Mouse (Mus musculus): ENCODE results near the gene Rarb. TPM values are rescaled to one million over a fixed set of nuclear protein-coding genes. Genes with fewer than 3 reads are reported as not detected.

Gene Rarb
- polyA plus RNA-seq, 1 experiment from 2014 or later = 61.2 TPM

DNA sequence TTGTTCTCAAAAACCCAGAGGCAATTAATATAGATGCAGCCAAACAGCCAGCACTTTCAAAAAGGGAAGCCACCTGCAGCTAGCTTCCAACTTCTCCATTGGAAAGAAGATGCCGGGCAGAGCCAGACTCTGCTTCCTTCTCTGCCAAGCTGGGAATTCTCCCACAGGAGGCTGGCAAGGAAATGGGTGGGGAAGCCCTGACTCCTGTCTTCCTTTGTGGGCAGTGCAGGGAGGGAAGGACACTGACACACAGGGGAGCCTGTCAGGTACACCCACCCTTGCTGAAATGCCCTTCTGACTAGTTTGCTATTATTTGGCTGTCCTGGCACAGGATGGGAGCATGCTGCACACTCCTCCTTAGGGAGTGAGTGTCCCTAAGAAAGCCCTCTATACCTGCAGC lies 241.9 kb downstream of the Rarb start:
- no peak overlapping the region for H3K27ac ChIP-seq (ENCODE audit: low read depth, low read length)
- WGBS = 25% methylated on average over 1 of the region's 1 CpGs
- ATAC-seq (ENCODE audit: insufficient read depth, low FRiP score, low TSS enrichment) (no peak), DNase-seq (ENCODE audit: low spot score) (no peak)
- no peak overlapping the region for H3K4me2 ChIP-seq (ENCODE audit: low read depth)
- H3K27me3 ChIP-seq (ENCODE audit: control insufficient read depth, insufficient read depth, low read length) = no peaks in the 10 kb centered on the region
- no peak overlapping the region for H3K4me3 ChIP-seq (ENCODE audit: low read depth, low read length)
- no peaks in the 10 kb centered on the region for H3K36me3 ChIP-seq (ENCODE audit: control insufficient read depth, insufficient read depth, low read length)
- H3K9ac ChIP-seq (ENCODE audit: low read length) = no peak overlapping the region
- H3K4me1 ChIP-seq (ENCODE audit: control insufficient read depth, insufficient read depth, low read length) = peaks cover 10% of the 10 kb centered on the region; the same call in 1 of the 2 replicates
- no peaks in the 10 kb centered on the region for H3K9me3 ChIP-seq (ENCODE audit: control insufficient read depth, low read length)

DNA sequence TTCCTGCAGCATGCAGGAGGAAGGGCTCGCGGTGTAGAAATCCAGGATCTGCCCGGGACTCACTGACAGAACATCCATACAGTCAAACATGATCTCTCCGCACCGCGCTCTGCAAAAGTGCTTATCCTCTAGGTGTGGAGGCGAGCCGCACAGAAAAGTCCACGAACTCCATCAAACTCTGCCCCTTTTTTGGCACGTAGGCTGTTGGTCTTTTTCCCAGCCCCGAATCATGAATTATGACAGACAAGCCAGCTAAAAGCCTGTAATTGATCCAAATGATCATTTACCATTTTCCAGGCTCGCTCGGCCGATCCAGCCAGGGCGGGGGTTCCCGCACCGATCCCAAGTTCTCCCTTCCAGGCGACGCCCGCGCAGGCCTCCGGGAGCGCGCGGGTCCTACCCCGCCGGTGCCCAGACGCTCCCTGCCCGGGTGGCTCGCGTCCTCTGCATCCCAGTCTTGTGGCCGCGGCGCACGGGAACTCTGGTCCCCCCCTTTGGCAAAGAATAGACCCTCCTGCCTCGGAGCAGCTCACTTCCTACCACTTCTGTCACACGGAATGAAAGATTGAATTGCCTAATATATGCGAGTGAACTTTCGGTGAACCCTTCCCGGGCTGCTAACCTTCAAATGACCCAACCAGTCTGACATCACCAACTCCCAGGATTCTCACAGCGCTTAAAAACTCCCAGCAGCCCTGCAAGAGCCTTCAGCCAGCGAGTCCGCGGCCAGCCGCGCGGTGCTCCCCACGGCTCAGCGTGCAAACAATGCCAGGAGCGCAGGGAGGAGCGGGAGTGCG lies 243.8 kb downstream of the Rarb start:
- under 1% methylated on average over 52 of the region's 52 CpGs for WGBS
- Histone ChIP-seq H3K27ac (ENCODE audit: low read depth, low read length) (peak overlapping the region; percentile 79), H3K9ac (ENCODE audit: low read length) (peak overlapping the region; percentile 50), H3K4me3 (ENCODE audit: low read depth, low read length) (peak overlapping the region; percentile 49), H3K36me3 (ENCODE audit: control insufficient read depth, insufficient read depth, low read length) (no peaks in the 10 kb centered on the region), H3K4me2 (ENCODE audit: low read depth) (peak overlapping the region; percentile 65), H3K4me1 (ENCODE audit: control insufficient read depth, insufficient read depth, low read length) (peaks cover 12% of the 10 kb centered on the region), H3K9me3 (ENCODE audit: control insufficient read depth, low read length) (no peaks in the 10 kb centered on the region), H3K27me3 (ENCODE audit: control insufficient read depth, insufficient read depth, low read length) (no peaks in the 10 kb centered on the region)
- DNase-seq (ENCODE audit: low spot score) (peak; percentile 94), ATAC-seq (ENCODE audit: insufficient read depth, low FRiP score, low TSS enrichment) (peak; percentile 95)

DNA sequence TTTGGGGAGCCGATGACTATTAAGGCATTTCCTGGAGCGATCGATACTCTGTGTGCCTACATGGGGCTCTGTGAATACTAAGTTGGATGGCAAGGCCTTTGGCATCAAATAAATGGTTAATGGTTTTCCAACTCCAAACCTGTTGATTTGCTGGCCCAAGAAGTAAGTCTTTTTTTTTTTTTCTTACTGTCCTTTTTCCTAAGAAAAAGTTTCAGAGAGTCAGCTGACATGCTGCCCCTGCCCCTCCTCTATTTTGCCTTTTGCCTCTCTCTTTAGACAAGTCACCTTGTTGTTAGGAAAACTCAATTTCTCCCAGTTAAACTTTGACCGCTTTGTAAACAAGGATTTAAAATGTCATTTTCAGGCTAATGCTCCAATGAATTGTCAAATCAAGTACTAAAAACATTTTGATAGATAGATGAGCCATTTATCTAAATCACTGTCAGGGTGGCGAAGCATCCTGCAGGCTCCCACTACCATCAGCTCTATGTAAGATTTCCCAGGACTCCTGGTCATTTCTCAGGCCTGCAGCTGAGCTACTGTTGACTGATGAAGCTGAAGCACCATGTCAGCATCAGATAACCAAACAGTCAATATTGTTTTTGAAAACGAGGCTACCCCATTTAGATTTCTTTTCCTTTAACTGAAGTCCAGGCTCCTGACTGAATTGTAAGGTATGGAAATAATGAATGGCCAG lies 245.3 kb downstream of the Rarb start:
- Histone ChIP-seq H3K9me3 (ENCODE audit: control insufficient read depth, low read length) (no peaks in the 10 kb centered on the region), H3K27me3 (ENCODE audit: control insufficient read depth, insufficient read depth, low read length) (no peaks in the 10 kb centered on the region), H3K4me3 (ENCODE audit: low read depth, low read length) (peak overlapping the region; percentile 49), H3K4me2 (ENCODE audit: low read depth) (peak overlapping the region; percentile 65), H3K36me3 (ENCODE audit: control insufficient read depth, insufficient read depth, low read length) (no peaks in the 10 kb centered on the region), H3K9ac (ENCODE audit: low read length) (peak overlapping the region; percentile 50), H3K27ac (ENCODE audit: low read depth, low read length) (peak overlapping the region; percentile 77; the same call in 1 of the 2 replicates), H3K4me1 (ENCODE audit: control insufficient read depth, insufficient read depth, low read length) (peaks cover 17% of the 10 kb centered on the region)
- ATAC-seq (ENCODE audit: insufficient read depth, low FRiP score, low TSS enrichment) (no peak), DNase-seq (ENCODE audit: low spot score) (no peak)
- 15% methylated on average over 6 of the region's 6 CpGs for WGBS

DNA sequence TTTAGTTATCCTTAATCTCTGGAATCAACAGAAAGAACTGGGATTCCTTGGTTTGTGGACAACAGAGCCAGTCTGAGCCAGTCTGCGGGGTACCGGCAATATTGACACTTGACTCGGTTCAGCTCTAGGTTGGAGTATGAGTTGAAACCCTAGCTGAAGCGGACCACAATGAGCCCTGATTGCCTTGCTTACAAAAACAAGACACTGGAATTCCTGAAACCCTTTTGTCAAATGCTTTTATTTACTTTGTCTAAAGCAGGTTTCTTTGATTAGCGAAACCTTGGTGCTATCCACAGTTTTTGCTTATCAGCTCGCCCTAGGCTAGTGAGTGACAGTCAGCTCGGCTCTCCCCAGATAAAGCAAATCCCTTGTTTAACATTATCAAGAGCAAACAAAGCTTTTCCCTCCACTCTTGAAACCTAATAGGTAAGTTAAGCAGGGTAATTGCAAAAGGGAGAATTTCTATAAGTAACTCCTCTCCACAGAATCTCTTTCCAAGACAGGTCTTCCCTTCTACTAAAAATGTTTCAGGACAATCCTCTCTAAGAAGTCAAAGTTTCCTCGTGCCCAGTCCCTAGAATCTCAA lies 246.1 kb downstream of the Rarb start:
- H3K27me3 ChIP-seq (ENCODE audit: control insufficient read depth, insufficient read depth, low read length) = no peaks in the 10 kb centered on the region

DNA sequence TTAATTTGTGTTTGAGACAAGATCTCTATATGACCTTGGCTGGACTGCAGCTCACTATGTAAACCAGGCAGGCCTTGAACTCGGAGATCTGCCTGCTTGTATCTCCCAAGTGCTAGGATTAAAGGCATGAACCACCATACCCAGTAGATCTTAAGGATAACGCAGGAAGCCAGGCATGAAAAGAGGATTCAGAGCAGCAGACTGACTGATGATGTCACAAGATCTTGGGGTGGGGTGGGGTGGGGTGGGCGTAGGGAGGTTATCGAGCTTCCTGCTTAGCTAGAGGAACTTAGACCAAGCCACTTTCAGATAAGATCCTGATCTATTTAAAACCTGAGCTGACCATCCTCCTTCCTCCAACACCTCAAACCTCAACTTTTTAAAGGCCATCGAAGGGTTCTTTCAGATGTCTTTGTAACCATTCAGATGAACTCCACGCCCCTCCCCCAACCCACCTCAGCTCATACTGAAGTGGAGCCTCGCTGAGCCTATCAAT lies 249.4 kb downstream of the Rarb start:
- Histone ChIP-seq H3K4me2 (ENCODE audit: low read depth) (no peak overlapping the region), H3K9me3 (ENCODE audit: control insufficient read depth, low read length) (no peaks in the 10 kb centered on the region), H3K36me3 (ENCODE audit: control insufficient read depth, insufficient read depth, low read length) (no peaks in the 10 kb centered on the region), H3K27ac (ENCODE audit: low read depth, low read length) (no peak overlapping the region), H3K9ac (ENCODE audit: low read length) (no peak overlapping the region), H3K4me3 (ENCODE audit: low read depth, low read length) (no peak overlapping the region), H3K27me3 (ENCODE audit: control insufficient read depth, insufficient read depth, low read length) (no peaks in the 10 kb centered on the region), H3K4me1 (ENCODE audit: control insufficient read depth, insufficient read depth, low read length) (peaks cover 11% of the 10 kb centered on the region)
- 49% methylated on average over 7 of the region's 7 CpGs for WGBS
- DNase-seq (ENCODE audit: low spot score) (no peak), ATAC-seq (ENCODE audit: insufficient read depth, low FRiP score, low TSS enrichment) (no peak)

More for the DNA sequence above, 246.1 kb downstream of the Rarb start:
- no peaks in the 10 kb centered on the region for H3K9me3 ChIP-seq (ENCODE audit: control insufficient read depth, low read length)
- no peak for DNase-seq (ENCODE audit: low spot score)
- H3K9ac ChIP-seq (ENCODE audit: low read length) = peak overlapping the region; percentile 50
- no peak overlapping the region for H3K27ac ChIP-seq (ENCODE audit: low read depth, low read length)
- H3K36me3 ChIP-seq (ENCODE audit: control insufficient read depth, insufficient read depth, low read length) = no peaks in the 10 kb centered on the region
- peaks cover 17% of the 10 kb centered on the region for H3K4me1 ChIP-seq (ENCODE audit: control insufficient read depth, insufficient read depth, low read length)
- peak overlapping the region; percentile 49 for H3K4me3 ChIP-seq (ENCODE audit: low read depth, low read length)
- no peak for ATAC-seq (ENCODE audit: insufficient read depth, low FRiP score, low TSS enrichment)
- peak overlapping the region; percentile 65 for H3K4me2 ChIP-seq (ENCODE audit: low read depth)
- 7% methylated on average over 8 of the region's 8 CpGs for WGBS

DNA sequence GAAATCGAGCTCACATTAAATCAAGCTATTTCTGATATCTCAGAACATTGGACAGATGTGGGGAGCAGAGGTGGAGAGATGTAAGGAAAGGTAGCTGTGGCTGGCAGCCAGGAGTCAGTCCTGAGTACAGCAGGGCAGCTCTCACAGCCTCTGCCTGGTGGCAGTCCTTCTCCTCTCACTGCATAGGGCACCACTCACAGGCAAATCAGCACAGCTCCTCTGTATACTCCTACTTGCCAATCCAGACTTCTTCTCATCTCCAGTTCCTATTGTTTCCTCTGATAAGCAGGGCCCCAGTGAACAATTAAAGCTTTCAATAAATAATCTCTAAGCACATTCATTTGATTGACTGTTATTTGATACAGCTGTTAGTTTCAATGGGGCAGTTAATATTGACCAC lies 252.0 kb downstream of the Rarb start:
- no peak overlapping the region for H3K27ac ChIP-seq (ENCODE audit: low read depth, low read length)
- ATAC-seq (ENCODE audit: insufficient read depth, low FRiP score, low TSS enrichment) = peak; percentile 25; the same call in 1 of the 2 replicates
- DNase-seq (ENCODE audit: low spot score) = no peak
- peaks cover 6% of the 10 kb centered on the region for H3K4me1 ChIP-seq (ENCODE audit: control insufficient read depth, insufficient read depth, low read length)
- no peak overlapping the region for H3K9ac ChIP-seq (ENCODE audit: low read length)
- no peaks in the 10 kb centered on the region for H3K36me3 ChIP-seq (ENCODE audit: control insufficient read depth, insufficient read depth, low read length)
- no peak overlapping the region for H3K4me3 ChIP-seq (ENCODE audit: low read depth, low read length)
- H3K27me3 ChIP-seq (ENCODE audit: control insufficient read depth, insufficient read depth, low read length) = no peaks in the 10 kb centered on the region
- 92% methylated on average over 1 of the region's 1 CpGs for WGBS
- H3K4me2 ChIP-seq (ENCODE audit: low read depth) = no peak overlapping the region
- H3K9me3 ChIP-seq (ENCODE audit: control insufficient read depth, low read length) = no peaks in the 10 kb centered on the region

DNA sequence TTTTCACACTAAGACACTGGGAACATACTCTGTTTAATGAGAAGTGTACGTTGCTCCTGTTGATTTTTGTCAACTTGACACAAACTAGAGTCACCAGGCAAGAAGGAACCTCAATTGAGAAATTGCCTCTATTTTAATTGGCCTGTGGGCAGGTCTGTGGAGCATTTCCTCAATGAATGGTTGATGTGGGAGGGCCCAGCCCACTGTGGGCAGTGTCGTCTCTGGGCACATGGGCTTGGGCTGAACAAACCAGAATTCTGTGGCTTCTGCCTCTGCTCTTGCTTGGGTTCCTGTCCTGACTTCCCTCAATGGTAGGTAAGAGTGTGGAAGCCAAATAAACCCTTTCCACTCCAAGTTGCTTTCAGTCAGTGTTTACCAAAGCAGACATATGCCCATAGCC lies 255.0 kb downstream of the Rarb start:
- 81% methylated on average over 2 of the region's 2 CpGs for WGBS
- H3K27me3 ChIP-seq (ENCODE audit: control insufficient read depth, insufficient read depth, low read length) = no peaks in the 10 kb centered on the region
- no peak overlapping the region for H3K4me3 ChIP-seq (ENCODE audit: low read depth, low read length)
- ATAC-seq (ENCODE audit: insufficient read depth, low FRiP score, low TSS enrichment) (no peak), DNase-seq (ENCODE audit: low spot score) (no peak)
- no peaks in the 10 kb centered on the region for H3K36me3 ChIP-seq (ENCODE audit: control insufficient read depth, insufficient read depth, low read length)
- H3K4me2 ChIP-seq (ENCODE audit: low read depth) = no peak overlapping the region
- H3K27ac ChIP-seq (ENCODE audit: low read depth, low read length) = no peak overlapping the region
- no peaks in the 10 kb centered on the region for H3K9me3 ChIP-seq (ENCODE audit: control insufficient read depth, low read length)
- H3K9ac ChIP-seq (ENCODE audit: low read length) = no peak overlapping the region
- H3K4me1 ChIP-seq (ENCODE audit: control insufficient read depth, insufficient read depth, low read length) = no peaks in the 10 kb centered on the region; the same call in 1 of the 2 replicates

DNA sequence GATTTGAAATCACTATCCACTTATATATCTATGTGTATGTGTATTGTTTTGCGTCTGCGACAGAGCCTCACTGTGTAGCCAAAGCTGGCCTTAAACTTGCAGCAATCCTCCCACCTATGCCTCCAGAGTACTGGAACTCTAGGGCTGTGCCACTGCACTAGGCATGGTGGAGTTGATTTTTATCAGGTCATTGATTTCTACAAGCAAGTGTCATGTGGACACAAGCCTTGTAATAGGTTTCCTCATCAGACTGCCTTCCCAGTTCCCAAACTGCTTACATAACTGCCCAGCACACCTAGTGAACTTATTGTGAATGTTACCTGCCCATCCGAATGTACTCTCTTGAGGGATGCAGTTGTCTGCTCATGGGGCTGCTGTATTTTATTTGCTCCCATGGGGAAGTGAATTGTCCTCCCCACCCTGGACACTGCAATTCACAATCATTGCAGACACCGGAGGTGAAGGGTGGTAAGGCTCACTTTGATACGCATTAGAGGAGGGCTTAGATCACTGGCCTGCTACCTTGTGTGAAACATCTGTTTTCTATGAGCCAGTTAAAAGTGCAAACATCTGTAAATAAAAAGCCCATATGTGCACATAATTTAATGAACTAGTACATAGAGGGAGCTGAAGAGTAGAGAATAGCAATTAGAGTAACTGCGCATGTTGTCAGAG lies 257.3 kb downstream of the Rarb start:
- ATAC-seq (ENCODE audit: insufficient read depth, low FRiP score, low TSS enrichment) (no peak), DNase-seq (ENCODE audit: low spot score) (no peak)
- Histone ChIP-seq H3K4me1 (ENCODE audit: control insufficient read depth, insufficient read depth, low read length) (no peaks in the 10 kb centered on the region), H3K36me3 (ENCODE audit: control insufficient read depth, insufficient read depth, low read length) (no peaks in the 10 kb centered on the region), H3K9me3 (ENCODE audit: control insufficient read depth, low read length) (no peaks in the 10 kb centered on the region), H3K4me3 (ENCODE audit: low read depth, low read length) (no peak overlapping the region), H3K9ac (ENCODE audit: low read length) (no peak overlapping the region), H3K4me2 (ENCODE audit: low read depth) (no peak overlapping the region), H3K27me3 (ENCODE audit: control insufficient read depth, insufficient read depth, low read length) (no peaks in the 10 kb centered on the region), H3K27ac (ENCODE audit: low read depth, low read length) (no peak overlapping the region)
- 83% methylated on average over 6 of the region's 6 CpGs for WGBS

Measured in neural tube, embryonic 11.5 days (tissue).